Mouse (Mus musculus) forebrain, embryonic 11.5 days (tissue): Measurements from ENCODE around the gene Gli2. TPM values are rescaled to one million over a fixed set of nuclear protein-coding genes. Genes with fewer than 3 reads are reported as not detected.
A peak's percentile ranks its signal among the peaks of the same experiment; 100 is the strongest.

ENCODE experiments used
- ATAC-seq: fragments of 200-750 bp; cut with Nextera tagmentation; replicated peaks from 2 replicates; pipeline ENCODE4 v1.8.0; 2017; ENCODE audit warnings: moderate TSS enrichment; ENCODE audit not compliant: low FRiP score
- DNase-seq: peaks from one replicate; pipeline ENCODE4 v3.0.0-alpha.2; 2017; ENCODE audit warnings: low spot score
- H3K27ac ChIP-seq: fragments of 300-500 bp; sonication (generic); 2 replicates; pipeline ENCODE4 v1.5.1; 2014; ENCODE audit warnings: low read depth, low read length
- H3K27me3 ChIP-seq: fragments of 300-500 bp; sonication (generic); 2 replicates; pipeline ENCODE4 v1.6.1; 2014; ENCODE audit warnings: mild to moderate bottlenecking, low read length, mixed read lengths; ENCODE audit not compliant: control insufficient read depth, insufficient read depth
- H3K36me3 ChIP-seq: fragments of 300-500 bp; sonication (generic); 2 replicates; pipeline ENCODE4 v1.6.1; 2014; ENCODE audit warnings: mild to moderate bottlenecking, low read length, moderate library complexity, mixed read lengths; ENCODE audit not compliant: control insufficient read depth, insufficient read depth
- H3K4me1 ChIP-seq: fragments of 300-500 bp; sonication (generic); replicated peaks from 2 replicates; pipeline ENCODE4 v1.6.1; 2014; ENCODE audit warnings: low read length, mixed read lengths; ENCODE audit not compliant: control insufficient read depth, insufficient read depth
- H3K4me2 ChIP-seq: fragments of 300-500 bp; sonication (generic); 2 replicates; pipeline ENCODE4 v1.6.1; 2014; ENCODE audit warnings: low read depth, mild to moderate bottlenecking, low read length, moderate library complexity, mixed read lengths; ENCODE audit not compliant: severe bottlenecking
- H3K4me3 ChIP-seq: fragments of 300-500 bp; sonication (generic); 2 replicates; pipeline ENCODE4 v1.5.1; 2014; ENCODE audit warnings: low read depth, low read length
- H3K9ac ChIP-seq: fragments of 300-500 bp; sonication (generic); 2 replicates; pipeline ENCODE4 v1.6.1; 2014; ENCODE audit warnings: low read length
- H3K9me3 ChIP-seq: fragments of 300-500 bp; sonication (generic); 2 replicates; pipeline ENCODE4 v1.6.1; 2016; ENCODE audit warnings: low read length, mixed read lengths; ENCODE audit not compliant: control insufficient read depth
- WGBS: fragments of 180-500 bp; shearing (Covaris S2); extraction: QIAGEN DNeasy Blood & Tissue Kit; methylation state at CpG from one replicate; pipeline ENCODE4 v1.1.7; 2014; 5-methylcytosine and 5-hydroxymethylcytosine counted together
- polyA plus RNA-seq: library from polyadenylated mRNA; unstranded; fragments of >200 nt; fragmentation: Nextera tagmentation; extraction: Ambion mirVana; gene quantifications from 2 replicates; pipeline ENCODE4 v1.2.1, GENCODE M21; 2014

Gene Gli2
- polyA plus RNA-seq, 1 experiment from 2014 or later, result 16.3 TPM

- no peak overlapping the region for H3K27ac ChIP-seq
- DNase-seq (no peak), ATAC-seq (no peak)
- H3K9me3 ChIP-seq, result no peaks in the 10 kb centered on the region
- H3K4me3 ChIP-seq, result no peak overlapping the region
- H3K36me3 ChIP-seq, result no peaks in the 10 kb centered on the region; the same call in none of the 2 replicates
- H3K9ac ChIP-seq, result no peak overlapping the region
- no peaks in the 10 kb centered on the region for H3K27me3 ChIP-seq
- WGBS, result 89% methylated on average over 9 of the region's 9 CpGs
- H3K4me2 ChIP-seq, result no peak overlapping the region
- no peaks in the 10 kb centered on the region; the same call in 1 of the 2 replicates for H3K4me1 ChIP-seq
Measured at GRCm38 (mm10) chr1:118976596-118976995, 76.8 kb downstream of the Gli2 start.

GRCm38 (mm10) chr1:118975376-118975775, 78.0 kb downstream of the Gli2 start:
- Histone ChIP-seq H3K9me3 (no peaks in the 10 kb centered on the region), H3K4me3 (no peak overlapping the region), H3K36me3 (no peaks in the 10 kb centered on the region; the same call in none of the 2 replicates), H3K27me3 (no peaks in the 10 kb centered on the region), H3K27ac (no peak overlapping the region), H3K4me2 (no peak overlapping the region), H3K9ac (no peak overlapping the region), H3K4me1 (no peaks in the 10 kb centered on the region)
- DNase-seq, result no peak
- 96% methylated on average over 3 of the region's 3 CpGs for WGBS
- ATAC-seq, result no peak

- Histone ChIP-seq H3K9ac (no peak overlapping the region), H3K4me3 (no peak overlapping the region), H3K9me3 (no peaks in the 10 kb centered on the region), H3K4me2 (no peak overlapping the region), H3K4me1 (no peaks in the 10 kb centered on the region), H3K27ac (no peak overlapping the region), H3K27me3 (no peaks in the 10 kb centered on the region), H3K36me3 (no peaks in the 10 kb centered on the region; the same call in none of the 2 replicates)
- ATAC-seq (no peak), DNase-seq (no peak)
- 94% methylated on average over 3 of the region's 3 CpGs for whole genome bisulfite sequencing
Measured at GRCm38 (mm10) chr1:118970068-118970467, 83.4 kb downstream of the Gli2 start.

- Histone ChIP-seq H3K27me3 (no peaks in the 10 kb centered on the region), H3K4me3 (no peak overlapping the region), H3K36me3 (no peaks in the 10 kb centered on the region; the same call in none of the 2 replicates), H3K4me1 (no peaks in the 10 kb centered on the region), H3K9ac (no peak overlapping the region), H3K4me2 (no peak overlapping the region), H3K9me3 (no peaks in the 10 kb centered on the region), H3K27ac (no peak overlapping the region)
- ATAC-seq (no peak), DNase-seq (no peak)
- WGBS, result 84% methylated on average over 11 of the region's 11 CpGs
Measured at GRCm38 (mm10) chr1:118969409-118969808, 84.0 kb downstream of the Gli2 start.

- Histone ChIP-seq H3K27me3 (no peaks in the 10 kb centered on the region), H3K9me3 (no peaks in the 10 kb centered on the region), H3K9ac (no peak overlapping the region), H3K4me3 (no peak overlapping the region), H3K36me3 (no peaks in the 10 kb centered on the region; the same call in none of the 2 replicates), H3K27ac (no peak overlapping the region), H3K4me2 (no peak overlapping the region), H3K4me1 (no peaks in the 10 kb centered on the region)
- 0 out of 2 replicates have a peak, but pooled peaks have one; percentile 47 for ATAC-seq
- DNase-seq, result no peak
- 75% methylated on average over 5 of the region's 5 CpGs for WGBS
Measured at GRCm38 (mm10) chr1:118968661-118969179, 84.7 kb downstream of the Gli2 start.

- Histone ChIP-seq H3K9me3 (no peaks in the 10 kb centered on the region), H3K9ac (no peak overlapping the region), H3K27me3 (no peaks in the 10 kb centered on the region), H3K4me3 (no peak overlapping the region), H3K36me3 (no peaks in the 10 kb centered on the region; the same call in 1 of the 2 replicates), H3K27ac (no peak overlapping the region), H3K4me1 (no peaks in the 10 kb centered on the region), H3K4me2 (no peak overlapping the region)
- WGBS, result 92% methylated on average over 3 of the region's 3 CpGs
- ATAC-seq, result no peak
- no peak for DNase-seq
Measured at GRCm38 (mm10) chr1:118967976-118968375, 85.4 kb downstream of the Gli2 start.

- Histone ChIP-seq H3K36me3 (no peaks in the 10 kb centered on the region; the same call in 1 of the 2 replicates), H3K4me1 (no peaks in the 10 kb centered on the region), H3K4me2 (no peak overlapping the region), H3K9me3 (no peaks in the 10 kb centered on the region), H3K27me3 (no peaks in the 10 kb centered on the region), H3K27ac (no peak overlapping the region), H3K9ac (no peak overlapping the region), H3K4me3 (no peak overlapping the region)
- 88% methylated on average over 3 of the region's 3 CpGs for whole genome bisulfite sequencing
- DNase-seq, result no peak
- ATAC-seq, result no peak
Measured at GRCm38 (mm10) chr1:118967281-118967680, 86.1 kb downstream of the Gli2 start.

GRCm38 (mm10) chr1:118958644-118959043, 94.8 kb downstream of the Gli2 start:
- Histone ChIP-seq H3K9me3 (no peaks in the 10 kb centered on the region), H3K27ac (no peak overlapping the region), H3K27me3 (no peaks in the 10 kb centered on the region), H3K9ac (no peak overlapping the region), H3K4me1 (peaks cover 9% of the 10 kb centered on the region), H3K36me3 (no peaks in the 10 kb centered on the region), H3K4me2 (no peak overlapping the region), H3K4me3 (no peak overlapping the region)
- ATAC-seq, result no peak
- WGBS, result 92% methylated on average over 7 of the region's 7 CpGs
- DNase-seq, result no peak

GRCm38 (mm10) chr1:118955791-118956190, 97.6 kb downstream of the Gli2 start:
- 89% methylated on average over 11 of the region's 11 CpGs for WGBS
- Histone ChIP-seq H3K9me3 (no peaks in the 10 kb centered on the region), H3K4me3 (no peak overlapping the region), H3K27ac (no peak overlapping the region), H3K36me3 (no peaks in the 10 kb centered on the region), H3K4me2 (no peak overlapping the region), H3K4me1 (peaks cover 9% of the 10 kb centered on the region), H3K9ac (no peak overlapping the region), H3K27me3 (no peaks in the 10 kb centered on the region)
- ATAC-seq (no peak), DNase-seq (no peak)
